Mouse (Mus musculus) heart, postnatal 0 days (tissue): ENCODE data around the gene Narfl.

Experiments
- CTCF ChIP-seq: IDR thresholded peaks from 2 replicates; pipeline ENCODE4 v1.5.1; 2016; ENCODE audit warnings: antibody characterized with exemption, control low read depth, low read depth
- EP300 ChIP-seq: IDR thresholded peaks from 2 replicates; pipeline ENCODE4 v1.6.1; 2016; ENCODE audit warnings: antibody characterized with exemption, low read depth

- no peak for TF ChIP-seq CTCF
- no peak for TF ChIP-seq EP300
Observed at GRCm38 (mm10) chr17:25808028-25808427, 34.5 kb downstream of the Narfl start.
